Mouse (Mus musculus) midbrain, embryonic 16.5 days (tissue): ENCODE data around the gene Hbb-bh2. TPM values are rescaled to one million over a fixed set of nuclear protein-coding genes. Genes with fewer than 3 reads are reported as not detected.

Experiments
- ATAC-seq: fragments of 200-750 bp; cut with Nextera tagmentation; 2 replicates; pipeline ENCODE4 v1.8.0; 2017; ENCODE audit warnings: moderate TSS enrichment
- H3K27ac ChIP-seq: fragments of 300-500 bp; sonication (generic); 2 replicates; pipeline ENCODE4 v1.5.1; 2014; ENCODE audit warnings: mild to moderate bottlenecking, low read length, mixed read lengths
- H3K27me3 ChIP-seq: fragments of 300-500 bp; sonication (generic); 2 replicates; pipeline ENCODE4 v1.6.1; 2014; ENCODE audit warnings: low read depth, low read length, mixed read lengths; ENCODE audit not compliant: control insufficient read depth, insufficient read depth
- H3K36me3 ChIP-seq: fragments of 300-500 bp; sonication (generic); 2 replicates; pipeline ENCODE4 v1.6.1; 2014; ENCODE audit warnings: mild to moderate bottlenecking, low read length, moderate library complexity, mixed read lengths; ENCODE audit not compliant: control insufficient read depth, insufficient read depth
- H3K4me1 ChIP-seq: fragments of 300-500 bp; sonication (generic); 2 replicates; pipeline ENCODE4 v1.6.1; 2014; ENCODE audit warnings: mild to moderate bottlenecking, low read length, mixed read lengths; ENCODE audit not compliant: control insufficient read depth, insufficient read depth
- H3K4me2 ChIP-seq: fragments of 300-500 bp; sonication (generic); 2 replicates; pipeline ENCODE4 v1.6.1; 2014; ENCODE audit warnings: mild to moderate bottlenecking, low read length, mixed read lengths
- H3K4me3 ChIP-seq: fragments of 300-500 bp; sonication (generic); 2 replicates; pipeline ENCODE4 v1.5.1; 2014; ENCODE audit warnings: low read depth, mild to moderate bottlenecking, low read length, moderate library complexity, mixed read lengths
- H3K9ac ChIP-seq: fragments of 300-500 bp; sonication (generic); 2 replicates; pipeline ENCODE4 v1.6.1; 2014; ENCODE audit warnings: low read depth, low read length, mixed read lengths
- H3K9me3 ChIP-seq: fragments of 300-500 bp; sonication (generic); replicated peaks from 2 replicates; pipeline ENCODE4 v1.6.1; 2014; ENCODE audit warnings: mild to moderate bottlenecking, low read length, mixed read lengths; ENCODE audit not compliant: control insufficient read depth, poor library complexity, severe bottlenecking
- WGBS: fragments of 180-500 bp; shearing (Covaris S2); extraction: QIAGEN DNeasy Blood & Tissue Kit; methylation state at CpG from one replicate; pipeline ENCODE4 v1.1.7; 2014; 5-methylcytosine and 5-hydroxymethylcytosine counted together
- polyA plus RNA-seq: library from polyadenylated mRNA; unstranded; fragments of >200 nt; fragmentation: Nextera tagmentation; extraction: Ambion mirVana; gene quantifications from 2 replicates; pipeline ENCODE4 v1.2.1, GENCODE M21; 2015

Gene Hbb-bh2
- not detected in 2 replicates for polyA plus RNA-seq

DNA sequence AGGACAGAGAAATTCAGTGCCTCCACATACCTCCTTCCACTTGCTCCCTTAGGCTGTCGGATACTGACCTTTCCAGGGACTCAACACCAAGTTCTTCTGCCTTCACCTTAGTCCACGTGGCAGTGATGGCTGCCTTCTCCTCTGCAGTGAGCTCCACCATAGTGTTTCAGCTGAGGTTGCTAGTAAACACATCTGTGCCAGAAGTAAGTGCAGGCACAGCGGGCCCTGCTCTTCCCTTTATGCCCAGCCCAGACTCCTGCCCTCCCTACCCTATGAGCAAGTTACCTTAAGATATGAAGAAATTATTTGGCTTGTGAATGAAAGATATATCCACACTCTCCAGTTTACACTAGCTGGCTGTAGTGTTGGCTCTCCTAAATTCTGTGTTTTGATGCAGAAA is at the start of gene Hbb-bh2:
TSS of gene Hbb-bh2 (minus strand) at position 253 of the 400 bp plus-strand sequence.
- no peak within 1 kb of the TSS for H3K4me3 ChIP-seq
- 67% methylated on average over 3 of the region's 3 CpGs for WGBS

DNA sequence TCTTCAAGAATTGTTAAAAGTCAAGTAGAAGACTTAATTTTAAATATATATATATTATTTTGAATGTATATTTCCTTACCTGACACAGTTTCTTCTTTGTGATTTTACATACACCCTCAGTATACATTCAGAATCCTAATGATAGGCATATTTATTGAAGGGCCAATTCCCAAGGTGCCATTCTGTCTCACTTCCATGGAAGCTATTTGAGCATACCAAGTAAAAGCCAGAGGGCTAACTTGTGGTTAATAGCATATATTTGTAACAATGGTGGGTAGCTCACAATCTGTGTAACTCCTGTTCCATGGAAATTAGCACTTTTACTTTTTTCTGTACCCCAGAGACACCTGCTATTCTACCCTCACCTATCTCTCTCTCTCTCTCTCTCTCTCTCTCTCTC is 45.8 kb upstream of the Hbb-bh2 start, which contains the start of gene Olfr66:
TSS of gene Olfr66 (minus strand) at position 101 of the 400 bp plus-strand sequence.
- H3K27ac ChIP-seq = no peak within 1 kb of the TSS
- ATAC-seq = no peak
- H3K4me2 ChIP-seq = no peak within 1 kb of the TSS

More for the DNA sequence above, at the start of gene Hbb-bh2:
- Histone ChIP-seq H3K9ac (no peak within 1 kb of the TSS), H3K4me2 (no peak within 1 kb of the TSS), H3K4me1 (no peaks in the 10 kb centered on the region), H3K27ac (no peak within 1 kb of the TSS), H3K36me3 (no peaks in the 10 kb centered on the region), H3K9me3 (no peaks in the 10 kb centered on the region), H3K27me3 (no peaks in the 10 kb centered on the region)
- ATAC-seq = no peak

DNA sequence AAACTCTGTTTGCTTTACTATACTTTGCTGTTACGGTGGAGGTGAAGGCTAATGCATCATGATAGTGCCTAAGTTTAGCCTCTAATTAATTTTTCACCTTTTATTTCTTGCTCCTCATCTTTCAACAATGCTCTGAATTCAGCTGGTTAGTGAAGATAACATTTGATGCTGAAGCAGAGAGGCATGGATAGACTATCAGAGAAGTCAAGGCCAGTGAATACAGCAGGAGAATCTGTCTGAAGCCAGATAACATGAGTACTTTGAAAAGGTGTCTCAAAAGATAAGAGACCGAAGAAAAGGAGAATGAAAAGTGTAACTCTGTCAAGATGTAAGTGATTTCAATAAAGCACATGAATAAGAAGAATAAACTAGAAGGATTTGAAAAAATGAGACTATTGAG is 36.8 kb upstream of the Hbb-bh2 start:
- Histone ChIP-seq H3K4me2 (no peak overlapping the region), H3K4me1 (no peaks in the 10 kb centered on the region), H3K36me3 (no peaks in the 10 kb centered on the region), H3K27me3 (no peaks in the 10 kb centered on the region), H3K9ac (no peak overlapping the region), H3K4me3 (no peak overlapping the region), H3K9me3 (no peaks in the 10 kb centered on the region), H3K27ac (no peak overlapping the region)
- WGBS = 86% methylated on average over 2 of the region's 2 CpGs
- ATAC-seq = no peak

More for the DNA sequence above, 45.8 kb upstream of the Hbb-bh2 start, which contains the start of gene Olfr66:
- H3K9ac ChIP-seq = no peak within 1 kb of the TSS
- no peaks in the 10 kb centered on the region for H3K9me3 ChIP-seq
- H3K4me1 ChIP-seq = no peaks in the 10 kb centered on the region
- no peaks in the 10 kb centered on the region for H3K27me3 ChIP-seq
- no peaks in the 10 kb centered on the region for H3K36me3 ChIP-seq
- H3K4me3 ChIP-seq = no peak within 1 kb of the TSS

DNA sequence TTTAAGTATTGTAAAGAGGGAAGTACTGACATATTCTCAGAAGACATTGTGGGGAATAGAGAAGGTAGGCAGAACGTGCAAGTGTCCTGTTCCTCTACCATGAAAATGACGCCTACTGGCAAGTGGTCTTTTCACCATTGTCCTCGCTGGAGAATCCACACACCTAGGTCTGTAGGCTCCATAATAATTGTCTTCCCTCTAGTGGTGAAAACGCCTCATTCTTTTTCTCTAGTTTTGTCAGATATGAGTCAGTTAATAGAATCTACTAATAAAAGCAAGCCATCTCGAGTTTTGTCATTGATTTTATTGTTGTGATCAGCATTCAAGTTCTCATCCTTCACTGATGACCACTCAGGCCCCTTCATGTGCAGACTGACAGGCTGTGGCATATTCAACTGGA is 34.1 kb upstream of the Hbb-bh2 start:
- H3K27ac ChIP-seq = no peak overlapping the region

DNA sequence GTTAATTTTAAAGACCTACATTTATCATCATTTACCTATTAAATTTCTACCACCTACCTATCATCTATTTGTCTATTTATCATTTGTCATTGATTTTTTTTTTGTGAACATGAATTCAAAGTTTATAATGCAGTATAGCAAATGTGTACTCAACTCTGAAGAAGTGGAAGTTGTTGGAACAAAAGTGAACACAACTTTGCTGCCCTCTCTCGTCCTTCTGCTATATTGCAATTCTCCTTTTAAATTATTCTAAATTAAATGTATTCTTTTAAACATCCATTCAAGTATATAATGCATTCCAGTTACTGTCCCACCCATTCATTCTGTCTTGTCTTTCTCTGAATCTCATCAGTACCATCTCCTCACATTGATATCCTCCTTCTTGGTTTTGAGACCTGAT is 32.7 kb upstream of the Hbb-bh2 start:
- no peak for ATAC-seq
- no peaks in the 10 kb centered on the region for H3K4me1 ChIP-seq
- H3K4me3 ChIP-seq = no peak overlapping the region
- no peak overlapping the region for H3K4me2 ChIP-seq
- no peaks in the 10 kb centered on the region for H3K27me3 ChIP-seq
- H3K9me3 ChIP-seq = no peaks in the 10 kb centered on the region
- H3K27ac ChIP-seq = no peak overlapping the region
- no peak overlapping the region for H3K9ac ChIP-seq
- WGBS = 14% methylated on average over 1 of the region's 1 CpGs
- H3K36me3 ChIP-seq = no peaks in the 10 kb centered on the region

More for the DNA sequence above, 34.1 kb upstream of the Hbb-bh2 start:
- Histone ChIP-seq H3K36me3 (no peaks in the 10 kb centered on the region), H3K4me1 (no peaks in the 10 kb centered on the region), H3K9me3 (no peaks in the 10 kb centered on the region), H3K4me3 (no peak overlapping the region), H3K4me2 (no peak overlapping the region), H3K27me3 (no peaks in the 10 kb centered on the region), H3K9ac (no peak overlapping the region)
- ATAC-seq = no peak
- 50% methylated on average over 5 of the region's 5 CpGs for whole genome bisulfite sequencing

DNA sequence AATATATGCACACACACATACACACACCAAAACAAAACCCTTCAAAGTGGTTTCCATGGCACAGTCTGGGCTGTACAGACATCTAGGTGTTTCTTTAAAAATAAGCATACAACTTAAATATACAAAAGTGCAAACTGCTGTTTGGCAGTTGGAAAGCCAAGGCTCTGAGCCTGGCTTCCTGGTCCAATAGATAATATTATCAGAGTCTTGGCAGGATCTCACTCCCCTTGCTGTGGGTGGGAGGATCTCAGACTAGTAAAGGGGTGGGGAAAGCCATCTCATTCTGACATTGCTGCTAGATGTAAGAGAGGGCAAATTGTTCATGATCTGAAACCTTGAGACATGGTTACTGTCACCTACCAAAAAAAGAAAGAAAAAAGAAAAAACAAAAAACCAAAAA is 30.3 kb upstream of the Hbb-bh2 start:
- Histone ChIP-seq H3K27ac (no peak overlapping the region), H3K27me3 (no peaks in the 10 kb centered on the region)

DNA sequence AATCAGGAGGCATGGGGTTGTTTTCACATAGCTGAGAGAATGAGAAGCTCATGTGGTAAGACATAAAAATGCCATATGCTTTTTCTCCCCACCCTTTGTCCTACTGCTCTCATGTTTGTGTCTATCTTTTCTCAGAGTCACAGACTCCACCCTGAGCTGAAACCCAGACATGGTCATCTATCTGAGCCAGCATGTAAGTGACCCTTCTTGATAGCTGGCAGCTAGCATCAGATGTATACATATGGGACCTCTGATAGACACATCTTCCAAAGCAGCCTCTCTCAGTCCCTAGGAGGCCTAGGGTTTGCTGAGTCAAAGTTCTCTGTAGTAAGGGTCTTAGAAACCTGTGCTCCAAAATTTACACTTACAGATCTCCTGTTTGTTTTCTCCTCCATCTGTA is 25.4 kb upstream of the Hbb-bh2 start:
- no peak for ATAC-seq

More for the DNA sequence above, 30.3 kb upstream of the Hbb-bh2 start:
- Histone ChIP-seq H3K9ac (no peak overlapping the region), H3K36me3 (no peaks in the 10 kb centered on the region), H3K4me1 (no peaks in the 10 kb centered on the region), H3K9me3 (no peaks in the 10 kb centered on the region), H3K4me3 (no peak overlapping the region), H3K4me2 (no peak overlapping the region)
- no peak for ATAC-seq

DNA sequence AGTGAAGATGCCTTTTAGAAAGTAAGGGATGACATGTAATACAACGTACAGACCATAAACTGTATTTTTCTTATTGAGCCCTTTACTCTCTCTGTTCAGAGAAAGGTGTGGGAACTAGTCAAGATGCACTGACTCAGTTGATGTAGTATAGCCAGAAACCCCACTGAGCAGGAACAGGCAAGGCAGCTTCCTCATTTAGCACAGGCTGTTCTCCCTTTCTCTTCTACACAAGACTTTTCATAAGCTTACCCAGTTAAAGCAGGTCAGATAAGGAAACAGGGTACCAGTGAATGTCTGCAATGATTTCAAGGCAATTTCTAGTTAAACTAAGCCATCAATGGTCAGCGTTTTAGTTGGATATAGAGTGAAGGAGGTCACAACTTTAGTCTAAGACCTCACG is 21.2 kb upstream of the Hbb-bh2 start:
- Histone ChIP-seq H3K36me3 (no peaks in the 10 kb centered on the region), H3K4me3 (no peak overlapping the region), H3K9ac (no peak overlapping the region), H3K4me1 (no peaks in the 10 kb centered on the region), H3K27me3 (no peaks in the 10 kb centered on the region), H3K4me2 (no peak overlapping the region), H3K27ac (no peak overlapping the region), H3K9me3 (no peaks in the 10 kb centered on the region)
- WGBS = 83% methylated on average over 3 of the region's 3 CpGs
- ATAC-seq = no peak

More for the DNA sequence above, 25.4 kb upstream of the Hbb-bh2 start:
- no peaks in the 10 kb centered on the region for H3K9me3 ChIP-seq
- no peak overlapping the region for H3K4me2 ChIP-seq
- H3K27me3 ChIP-seq = no peaks in the 10 kb centered on the region
- H3K27ac ChIP-seq = no peak overlapping the region
- H3K4me3 ChIP-seq = no peak overlapping the region
- H3K36me3 ChIP-seq = no peaks in the 10 kb centered on the region
- no peak overlapping the region for H3K9ac ChIP-seq
- no peaks in the 10 kb centered on the region for H3K4me1 ChIP-seq

DNA sequence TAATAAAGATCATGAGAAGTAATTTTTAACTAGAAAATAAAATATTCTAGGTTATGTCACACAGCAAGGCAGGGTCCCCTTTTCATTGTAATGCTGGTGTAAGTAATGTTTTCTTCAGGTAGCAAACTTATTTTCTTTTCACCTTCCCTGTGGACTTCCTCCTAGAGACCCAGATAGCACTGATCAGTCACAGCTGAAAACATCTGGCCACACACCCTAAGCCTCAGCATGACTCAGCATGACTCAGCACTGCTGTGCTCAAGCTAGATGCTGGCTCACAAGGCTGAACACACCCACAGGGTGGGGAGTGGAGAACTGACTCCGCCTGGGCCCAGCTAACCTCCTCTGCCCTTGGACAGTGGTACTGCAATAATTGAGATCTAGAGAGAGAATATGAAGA is 20.5 kb upstream of the Hbb-bh2 start:
- H3K4me1 ChIP-seq = no peaks in the 10 kb centered on the region
- WGBS = 66% methylated on average over 1 of the region's 1 CpGs
- no peak overlapping the region for H3K4me2 ChIP-seq
- H3K36me3 ChIP-seq = no peaks in the 10 kb centered on the region
- no peak overlapping the region for H3K9ac ChIP-seq
- H3K9me3 ChIP-seq = no peaks in the 10 kb centered on the region
- no peak overlapping the region for H3K4me3 ChIP-seq
- no peak overlapping the region for H3K27ac ChIP-seq
- no peak for ATAC-seq
- no peaks in the 10 kb centered on the region for H3K27me3 ChIP-seq
